Mouse (Mus musculus): ENCODE results near the gene Zfp141.
"Not testable (repeated sequence)": the region's sequence is repeated elsewhere in the genome, so short reads cannot be mapped to it uniquely, and the experiment has no call there.

Gene Zfp141

DNA sequence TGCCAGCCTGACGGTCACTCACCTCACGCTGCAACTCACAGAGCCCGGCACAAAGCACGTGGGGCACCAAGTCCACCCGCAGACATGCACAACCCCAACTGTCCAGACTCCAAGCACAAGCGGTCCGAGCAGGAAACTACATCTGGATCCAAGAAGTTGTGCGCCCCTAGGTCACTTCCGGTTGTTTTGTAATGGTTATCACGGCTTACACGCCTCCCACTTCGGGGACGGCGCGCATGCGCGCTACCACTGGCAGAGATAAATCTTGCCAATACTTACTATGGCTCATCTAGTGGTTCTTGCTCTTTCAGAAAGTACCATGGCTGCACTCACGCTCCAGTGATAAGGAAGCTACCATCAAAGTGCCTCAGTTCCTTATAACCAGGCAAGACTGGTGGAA, at the start of gene Zfp141:
Gene Zfp141 (minus strand): TSS at position 153 of the 400 bp plus-strand sequence.
- in situ Hi-C loops (cut with MboI; ENCODE audit: low sequenced_read_pairs): not testable (repeated sequence)

DNA sequence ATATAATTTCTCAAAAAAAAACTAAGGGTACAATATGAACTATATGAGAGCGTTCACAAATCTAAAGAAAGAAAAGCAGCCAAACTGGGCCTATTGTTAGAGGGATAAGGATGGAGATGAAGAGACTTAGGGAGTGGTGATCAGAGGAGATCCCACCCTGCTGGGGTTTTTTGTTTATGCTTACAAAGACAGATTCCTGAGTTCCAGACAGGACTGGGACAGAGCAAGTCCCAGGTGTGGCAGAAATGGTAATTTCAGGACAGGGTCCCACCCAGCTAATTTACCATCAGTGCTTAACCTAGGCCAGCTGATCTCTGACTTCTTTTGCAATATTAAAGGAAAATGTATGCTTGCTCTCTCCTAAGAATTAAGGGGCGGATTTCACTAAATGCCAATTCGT, 46.2 kb upstream of the Zfp141 start:
- in situ Hi-C loops (cut with MboI; ENCODE audit: low sequenced_read_pairs): no loop called here

DNA sequence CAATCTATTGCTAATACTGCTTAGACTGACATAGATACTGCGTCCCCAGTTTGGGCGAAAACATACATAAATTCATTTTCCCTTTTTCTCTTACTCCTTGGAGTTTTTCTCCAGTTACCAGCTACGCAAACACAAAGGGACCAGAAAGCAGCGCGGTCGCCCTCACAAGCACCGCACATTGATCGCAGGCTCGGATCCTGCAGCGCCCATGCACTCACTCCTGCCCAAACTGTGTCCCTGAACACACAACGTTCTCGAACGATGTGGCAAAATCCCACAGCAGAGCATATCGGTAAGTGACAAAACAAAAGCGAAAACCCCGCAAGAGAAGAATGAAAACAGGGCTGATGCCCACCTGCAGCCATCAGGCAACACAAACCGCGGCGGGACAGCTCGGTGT, 354 bp downstream of the Zfp141 start:
- in situ Hi-C loops (cut with MboI; ENCODE audit: low sequenced_read_pairs): no loop called here

DNA sequence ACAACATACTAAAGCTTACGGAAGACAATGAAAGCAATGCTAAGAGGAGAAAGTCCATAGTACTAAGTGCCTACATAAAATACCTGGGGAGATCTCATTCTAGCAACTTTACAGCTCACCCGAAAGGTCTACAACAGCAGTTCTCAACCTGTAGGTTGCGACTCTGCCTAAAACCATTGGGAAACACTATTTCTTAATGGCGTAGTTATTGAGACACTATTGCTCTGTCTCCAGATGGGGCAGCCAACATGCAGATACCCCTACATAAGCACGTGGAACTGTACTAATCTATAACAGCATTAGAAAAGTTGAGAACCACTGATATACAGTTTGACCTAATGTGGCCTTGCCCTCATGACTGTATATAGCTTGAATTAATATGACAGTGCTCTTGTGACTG, 7.3 kb downstream of the Zfp141 start:
- in situ Hi-C loops (cut with MboI; ENCODE audit: low sequenced_read_pairs): loop anchor here (25.0 kb wide), 1 partner anchor 861 kb away; the partner anchor contains the start of gene Zfp788

DNA sequence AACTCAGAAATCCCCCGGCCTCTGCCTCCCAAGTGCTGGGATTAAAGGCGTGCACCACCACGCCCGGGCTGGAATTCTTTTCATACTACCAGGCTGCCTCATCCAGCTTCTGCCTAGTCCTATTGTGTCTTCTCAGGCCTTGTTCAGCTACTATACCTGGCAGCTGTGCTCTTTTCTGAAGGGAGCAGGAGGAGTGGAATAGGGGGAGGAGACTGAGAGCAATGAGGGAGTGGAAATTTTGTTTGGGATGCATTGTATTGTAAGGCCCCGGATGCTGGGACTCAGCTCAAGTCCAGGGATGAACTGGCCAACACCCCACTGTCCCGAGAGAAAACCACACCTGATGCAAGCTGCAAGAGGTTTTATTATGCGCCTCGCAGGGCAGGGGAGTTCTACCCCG, 8.2 kb downstream of the Zfp141 start:
- in situ Hi-C loops (cut with MboI; ENCODE audit: low sequenced_read_pairs): loop anchor here (25.0 kb wide), 1 partner anchor 860 kb away; the partner anchor contains the start of gene Zfp788

DNA sequence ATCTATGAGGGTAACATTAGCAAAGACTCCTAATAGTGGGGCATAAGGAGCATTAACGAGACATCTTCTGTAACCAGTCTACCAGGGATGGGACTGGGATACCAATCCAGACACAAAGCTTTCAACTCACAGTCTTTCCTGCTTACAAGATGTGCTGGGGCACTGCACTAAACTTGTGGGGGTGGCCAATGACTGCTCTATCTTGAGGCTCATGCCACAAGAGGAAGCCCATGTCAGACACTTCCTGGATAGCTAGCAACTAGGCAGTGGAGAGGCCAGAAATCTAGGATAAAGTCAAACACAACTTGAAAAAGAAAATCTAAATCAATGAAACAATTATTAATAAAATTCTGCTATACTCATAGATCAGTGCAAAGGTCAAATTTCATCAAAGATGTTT, 9.3 kb downstream of the Zfp141 start:
- in situ Hi-C loops (cut with MboI; ENCODE audit: low sequenced_read_pairs): loop anchor here (25.0 kb wide), 1 partner anchor 859 kb away; the partner anchor contains the start of gene Zfp788

DNA sequence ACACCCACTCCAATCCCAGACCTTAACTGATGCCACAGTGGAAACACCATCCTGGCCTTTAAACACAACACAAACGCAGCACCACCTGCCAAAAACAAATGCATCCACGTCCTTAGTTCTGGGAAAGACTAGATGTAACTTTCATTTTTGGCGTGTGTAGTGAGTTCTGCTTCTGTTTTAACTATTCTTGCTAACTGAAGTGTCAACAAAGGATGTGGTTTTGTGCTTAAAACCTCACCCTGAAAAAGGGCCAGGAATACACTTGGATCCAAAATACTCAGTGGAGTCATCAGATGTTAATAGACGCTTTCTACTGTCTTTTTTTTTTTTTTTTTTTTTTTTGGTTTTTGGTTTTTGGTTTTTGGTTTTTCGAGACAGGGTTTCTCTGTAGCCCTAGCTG, 14.7 kb downstream of the Zfp141 start:
- in situ Hi-C loops (cut with MboI; ENCODE audit: low sequenced_read_pairs): loop anchor here (25.0 kb wide), 1 partner anchor 854 kb away; the partner anchor contains the start of gene Zfp788

DNA sequence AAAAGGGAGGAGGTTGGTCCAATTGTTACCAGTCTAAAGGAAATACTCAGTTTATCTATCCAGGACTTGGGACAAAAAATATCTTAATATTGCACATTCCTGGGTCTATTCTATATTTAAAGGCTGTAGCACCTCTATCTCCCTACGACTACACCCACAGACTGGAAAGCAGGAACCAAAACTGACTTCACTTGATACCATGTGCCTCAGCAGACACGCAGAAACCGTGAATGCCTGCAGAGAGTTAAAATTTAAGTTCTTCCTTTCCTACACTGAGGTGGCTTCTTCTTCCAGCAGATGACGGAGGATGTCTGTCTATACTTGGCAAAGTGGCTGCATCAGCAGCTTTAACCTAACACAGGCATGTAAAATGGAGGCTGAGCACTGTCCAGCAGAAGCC, 15.2 kb downstream of the Zfp141 start:
- in situ Hi-C loops (cut with MboI; ENCODE audit: low sequenced_read_pairs): loop anchor here (25.0 kb wide), 1 partner anchor 853 kb away; the partner anchor contains the start of gene Zfp788

DNA sequence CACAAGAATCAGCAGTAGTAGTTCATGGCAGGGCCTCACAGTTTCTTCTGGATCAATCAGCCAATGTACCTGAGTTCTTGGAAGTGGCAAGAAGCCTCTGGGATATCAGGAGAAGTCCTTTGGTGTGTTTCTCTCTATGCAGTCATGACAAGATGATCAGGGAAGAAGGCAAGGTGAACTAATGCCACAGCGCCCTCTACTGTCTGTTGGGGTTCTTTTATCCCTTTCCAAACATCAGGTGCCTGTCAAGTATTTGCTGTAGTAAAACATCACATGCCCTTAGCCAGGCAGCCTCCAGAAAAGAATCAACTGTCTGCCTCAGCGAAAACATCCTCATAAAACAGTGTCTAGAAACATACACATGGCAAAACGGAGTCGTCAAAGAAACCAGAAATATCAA, 50.9 kb downstream of the Zfp141 start:
- in situ Hi-C loops (cut with MboI; ENCODE audit: low sequenced_read_pairs): no loop called here

DNA sequence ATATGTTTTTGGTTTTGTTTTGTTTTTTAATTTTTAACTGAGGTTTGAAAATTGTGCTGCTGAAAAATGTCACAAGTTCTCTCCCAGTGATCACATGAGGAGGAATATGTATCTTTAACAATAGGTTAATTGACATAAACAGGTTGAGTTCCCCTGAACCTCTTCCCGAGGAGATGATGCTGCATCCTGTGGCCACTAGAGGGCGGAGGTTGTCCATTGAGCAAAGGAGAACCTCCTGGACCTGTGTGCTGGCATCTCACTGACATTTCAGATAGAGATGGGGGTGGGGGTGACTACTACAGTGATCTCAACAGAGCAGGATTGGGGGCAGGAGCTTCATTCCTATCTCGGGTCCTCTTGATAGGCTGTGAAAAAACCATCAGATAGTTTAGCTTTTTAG, 54.9 kb downstream of the Zfp141 start:
- in situ Hi-C loops (cut with MboI; ENCODE audit: low sequenced_read_pairs): no loop called here

DNA sequence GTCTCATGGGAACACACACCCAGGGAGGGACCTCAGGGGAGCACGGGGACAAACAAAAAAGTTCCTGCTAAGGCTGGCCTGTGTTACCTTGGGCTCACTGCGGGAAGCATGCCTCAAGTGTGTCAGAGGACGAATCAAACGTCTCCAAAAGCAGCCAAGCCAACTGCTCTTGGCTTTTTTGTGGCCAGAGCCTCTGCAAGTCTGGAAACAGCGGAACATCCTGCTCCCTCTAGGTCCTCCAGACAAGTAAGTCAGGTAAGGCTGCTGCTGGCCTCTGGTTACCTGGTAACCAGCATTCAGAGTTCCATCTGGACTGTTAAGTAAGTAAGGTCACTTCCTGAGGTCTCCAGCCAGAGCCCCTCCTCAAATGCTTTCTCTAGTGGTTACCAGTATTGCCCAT, 57.7 kb downstream of the Zfp141 start, which contains the start of gene 4933421I07Rik:
Gene 4933421I07Rik (minus strand): TSS at position 271 of the 400 bp plus-strand sequence.
- in situ Hi-C loops (cut with MboI; ENCODE audit: low sequenced_read_pairs): no loop called here

DNA sequence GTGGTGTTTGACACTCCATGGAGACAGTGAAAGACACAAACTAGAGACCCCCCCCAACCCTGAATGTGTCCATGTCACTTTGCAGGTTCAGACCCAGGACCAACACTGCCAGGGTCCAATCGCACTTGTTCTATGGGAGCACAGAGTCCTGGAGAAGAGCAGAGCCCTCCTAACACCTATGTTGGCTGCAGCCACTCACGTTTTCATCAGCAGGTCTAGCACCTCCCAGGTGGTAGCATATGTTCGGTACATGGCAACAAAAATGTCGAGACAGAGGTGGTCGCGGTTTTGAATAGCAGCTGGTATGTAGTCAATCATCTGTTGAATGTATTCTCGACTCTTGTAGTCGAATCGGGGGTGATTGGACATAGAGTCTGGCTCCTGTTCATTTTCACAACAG, 58.2 kb downstream of the Zfp141 start:
- in situ Hi-C loops (cut with MboI; ENCODE audit: low sequenced_read_pairs): no loop called here

All from CH12F3 (cell line).